Mouse (Mus musculus): ENCODE results near the gene Vmn1r180.

DNA sequence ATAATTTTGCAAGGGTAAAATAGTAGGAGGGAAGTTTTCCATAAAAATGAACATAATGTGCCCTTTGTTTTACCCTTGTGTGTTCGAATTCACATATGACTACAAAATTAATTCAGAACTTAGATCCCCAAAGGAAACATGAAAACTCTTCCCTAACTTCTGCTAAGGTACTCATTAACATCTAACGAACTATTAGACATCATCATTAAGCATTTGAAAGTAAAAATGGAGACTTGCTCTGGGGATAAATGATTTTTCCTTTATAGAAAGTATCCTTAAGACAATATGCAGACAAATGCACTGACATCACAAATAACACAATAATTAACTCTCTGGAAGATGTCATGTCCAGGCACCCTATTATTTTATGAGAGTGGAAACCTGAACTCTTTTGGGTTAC, 23.8 kb upstream of the Vmn1r180 start, which contains the start of gene Vmn1r179:
- TF ChIP-seq TAL1 (IDR thresholded peaks at IDR 0.05; ENCODE audit: low read length) (no peak), GATA1 (IDR thresholded peaks at IDR 0.05; ENCODE audit: low read length) (no peak)

Measured in erythroblast, embryonic 14.5 days (primary cell).